Mouse (Mus musculus) embryonic facial prominence, embryonic 11.5 days (tissue): ENCODE results near the gene Cfap61. TPM values are rescaled to one million over a fixed set of nuclear protein-coding genes. Genes with fewer than 3 reads are reported as not detected.
A peak's percentile ranks its signal among the peaks of the same experiment; 100 is the strongest.

Experiments used
- ATAC-seq: fragments of 200-750 bp; cut with Nextera tagmentation; replicated peaks from 2 replicates; pipeline ENCODE4 v1.8.0; 2017; ENCODE audit warnings: low read depth; ENCODE audit not compliant: insufficient number of reproducible peaks, low FRiP score, low TSS enrichment
- DNase-seq: peaks from one replicate; pipeline ENCODE4 v3.0.0-alpha.2; 2015; ENCODE audit warnings: low spot score
- H3K27ac ChIP-seq: fragments of 300-500 bp; sonication (generic); replicated peaks from 2 replicates; pipeline ENCODE4 v1.5.1; 2014; ENCODE audit warnings: mild to moderate bottlenecking, low read depth, low read length, control low read depth
- H3K27me3 ChIP-seq: fragments of 300-500 bp; sonication (generic); 2 replicates; pipeline ENCODE4 v1.6.1; 2014; ENCODE audit warnings: mild to moderate bottlenecking, low read length, moderate library complexity, mixed read lengths; ENCODE audit not compliant: control insufficient read depth, insufficient read depth
- H3K36me3 ChIP-seq: fragments of 300-500 bp; sonication (generic); replicated peaks from 2 replicates; pipeline ENCODE4 v1.6.1; 2014; ENCODE audit warnings: low read depth, mild to moderate bottlenecking, low read length, moderate library complexity, mixed read lengths; ENCODE audit not compliant: control insufficient read depth, insufficient read depth
- H3K4me1 ChIP-seq: fragments of 300-500 bp; sonication (generic); 2 replicates; pipeline ENCODE4 v1.6.1; 2014; ENCODE audit warnings: low read length, mixed read lengths; ENCODE audit not compliant: control insufficient read depth, insufficient read depth
- H3K4me2 ChIP-seq: fragments of 300-500 bp; sonication (generic); 2 replicates; pipeline ENCODE4 v1.6.1; 2014; ENCODE audit warnings: low read depth, mild to moderate bottlenecking, control low read depth, low read length, moderate library complexity
- H3K4me3 ChIP-seq: fragments of 300-500 bp; sonication (generic); 2 replicates; pipeline ENCODE4 v1.5.1; 2014; ENCODE audit warnings: low read depth, low read length, control low read depth
- H3K9ac ChIP-seq: fragments of 300-500 bp; sonication (generic); replicated peaks from 2 replicates; pipeline ENCODE4 v1.6.1; 2014; ENCODE audit warnings: mild to moderate bottlenecking, control low read depth, low read length
- H3K9me3 ChIP-seq: fragments of 300-500 bp; sonication (generic); replicated peaks from 2 replicates; pipeline ENCODE4 v1.6.1; 2016; ENCODE audit warnings: mild to moderate bottlenecking, low read length, inconsistent platforms, mixed read lengths; ENCODE audit not compliant: control insufficient read depth
- WGBS: fragments of 180-500 bp; shearing (Covaris S2); extraction: QIAGEN DNeasy Blood & Tissue Kit; methylation state at CpG from one replicate; pipeline ENCODE4 v1.1.7; 2014; 5-methylcytosine and 5-hydroxymethylcytosine counted together
- polyA plus RNA-seq: library from polyadenylated mRNA; unstranded; fragments of >200 nt; fragmentation: Nextera tagmentation; extraction: Ambion mirVana; gene quantifications from 2 replicates; pipeline ENCODE4 v1.2.1, GENCODE M21; 2014

Gene Cfap61
- polyA plus RNA-seq, 1 experiment from 2014 or later = 0.38 TPM

GRCm38 (mm10) chr2:145936975-145937374 is 2.4 kb downstream of the Cfap61 start:
- Histone ChIP-seq H3K9ac (no peak overlapping the region), H3K4me2 (no peak overlapping the region), H3K36me3 (no peaks in the 10 kb centered on the region), H3K4me1 (no peaks in the 10 kb centered on the region), H3K27me3 (no peaks in the 10 kb centered on the region), H3K27ac (no peak overlapping the region), H3K9me3 (no peaks in the 10 kb centered on the region), H3K4me3 (no peak overlapping the region)
- DNase-seq (no peak), ATAC-seq (no peak)
- 77% methylated on average over 8 of the region's 8 CpGs for WGBS

DNA sequence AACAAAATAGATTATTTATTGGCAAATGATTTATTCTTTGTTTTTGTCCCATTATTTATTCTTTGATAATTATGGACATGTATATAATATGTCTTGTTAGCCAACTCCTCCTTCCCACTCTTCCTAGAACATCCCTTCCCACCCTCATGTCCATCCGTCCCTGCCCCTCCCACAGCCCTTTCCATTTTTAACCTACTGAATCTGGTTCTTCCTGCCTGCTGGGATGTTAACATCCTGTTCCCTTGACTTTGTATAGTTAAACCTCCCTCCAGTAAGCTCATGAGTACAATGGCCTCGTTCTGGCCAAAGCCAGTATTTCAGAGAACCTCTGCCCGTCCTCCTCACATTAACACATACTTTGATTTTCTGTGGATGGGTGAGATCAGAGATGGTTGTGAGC is 6.8 kb downstream of the Cfap61 start:
- DNase-seq (no peak), ATAC-seq (no peak)
- Histone ChIP-seq H3K9me3 (no peaks in the 10 kb centered on the region), H3K27ac (no peak overlapping the region), H3K9ac (no peak overlapping the region), H3K36me3 (no peaks in the 10 kb centered on the region), H3K4me2 (no peak overlapping the region), H3K27me3 (no peaks in the 10 kb centered on the region), H3K4me3 (no peak overlapping the region), H3K4me1 (no peaks in the 10 kb centered on the region)
- 72% methylated on average over 3 of the region's 3 CpGs for WGBS

- no peaks in the 10 kb centered on the region for H3K4me1 ChIP-seq
- no peak for DNase-seq
- no peak overlapping the region for H3K9ac ChIP-seq
- H3K4me3 ChIP-seq = no peak overlapping the region
- H3K4me2 ChIP-seq = no peak overlapping the region
- no peaks in the 10 kb centered on the region for H3K9me3 ChIP-seq
- H3K27me3 ChIP-seq = no peaks in the 10 kb centered on the region
- no peak overlapping the region for H3K27ac ChIP-seq
- WGBS = 82% methylated on average over 3 of the region's 3 CpGs
- no peak for ATAC-seq
- no peaks in the 10 kb centered on the region for H3K36me3 ChIP-seq
These were observed 9.7 kb downstream of the Cfap61 start for GRCm38 (mm10) chr2:145944286-145944685.

DNA sequence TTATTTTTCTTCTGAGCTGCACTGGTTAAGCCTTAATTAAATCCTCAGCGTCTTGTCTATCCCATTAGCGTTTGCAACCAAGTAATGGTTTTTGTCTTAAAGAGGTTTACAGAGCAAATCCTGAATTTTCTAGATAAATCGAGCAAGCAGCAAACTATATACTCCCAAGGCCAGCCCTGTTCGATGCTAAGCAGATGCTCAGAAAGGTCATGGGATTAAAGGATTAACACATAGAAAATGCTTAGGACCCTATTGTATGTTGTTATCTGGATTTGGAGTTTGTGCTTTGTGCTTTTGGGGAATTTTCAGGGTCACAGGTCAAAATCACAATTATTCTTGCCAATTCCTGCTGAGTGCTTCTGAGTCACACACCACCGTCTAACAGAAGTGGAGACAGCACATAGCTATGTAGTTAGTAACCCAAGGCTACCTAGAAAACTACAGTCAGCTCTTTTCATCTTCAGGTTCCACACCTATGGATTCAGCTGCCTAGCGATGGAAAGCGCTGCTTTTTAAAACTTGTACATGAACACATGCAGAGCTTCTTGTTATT is 13.9 kb downstream of the Cfap61 start:
- no peak overlapping the region for H3K4me3 ChIP-seq
- no peak overlapping the region for H3K9ac ChIP-seq
- 61% methylated on average over 7 of the region's 7 CpGs for WGBS
- no peak for ATAC-seq
- no peaks in the 10 kb centered on the region for H3K27me3 ChIP-seq
- H3K36me3 ChIP-seq = no peaks in the 10 kb centered on the region
- no peak for DNase-seq
- H3K9me3 ChIP-seq = no peaks in the 10 kb centered on the region
- H3K27ac ChIP-seq = no peak overlapping the region
- no peaks in the 10 kb centered on the region for H3K4me1 ChIP-seq
- H3K4me2 ChIP-seq = no peak overlapping the region

DNA sequence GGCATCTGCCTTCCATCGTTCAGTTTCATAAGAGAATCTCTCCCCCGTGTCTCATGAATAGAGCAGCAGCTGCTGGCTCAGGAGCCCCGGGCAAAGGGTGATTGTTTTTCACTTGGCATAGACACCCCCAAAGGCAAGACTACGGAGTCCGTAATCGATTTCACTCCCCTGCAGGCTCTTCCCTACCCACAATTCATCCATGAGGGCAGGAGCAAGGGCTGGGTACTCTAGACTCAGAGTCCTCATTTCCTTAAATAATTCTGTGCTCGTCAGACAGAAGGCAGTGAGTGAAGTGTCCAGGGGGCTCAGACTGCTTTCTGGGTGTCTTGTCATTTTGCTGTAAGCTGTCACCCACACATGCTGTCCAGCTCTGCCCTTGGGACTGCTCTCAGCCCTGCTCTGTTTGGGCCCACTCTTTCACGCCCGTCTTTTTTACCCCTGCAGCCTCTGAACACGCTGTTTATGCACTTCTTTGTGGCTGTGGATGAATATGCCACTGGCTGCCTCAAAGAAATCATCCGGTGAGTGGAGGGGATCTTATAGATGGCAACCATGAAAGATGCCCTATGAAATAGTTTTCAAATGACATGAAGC is 15.0 kb downstream of the Cfap61 start:
- Histone ChIP-seq H3K9me3 (no peaks in the 10 kb centered on the region), H3K4me1 (no peaks in the 10 kb centered on the region), H3K9ac (no peak overlapping the region), H3K27me3 (no peaks in the 10 kb centered on the region), H3K4me3 (no peak overlapping the region), H3K36me3 (no peaks in the 10 kb centered on the region), H3K4me2 (no peak overlapping the region), H3K27ac (no peak overlapping the region)
- WGBS = 39% methylated on average over 11 of the region's 11 CpGs
- ATAC-seq (no peak), DNase-seq (no peak)

DNA sequence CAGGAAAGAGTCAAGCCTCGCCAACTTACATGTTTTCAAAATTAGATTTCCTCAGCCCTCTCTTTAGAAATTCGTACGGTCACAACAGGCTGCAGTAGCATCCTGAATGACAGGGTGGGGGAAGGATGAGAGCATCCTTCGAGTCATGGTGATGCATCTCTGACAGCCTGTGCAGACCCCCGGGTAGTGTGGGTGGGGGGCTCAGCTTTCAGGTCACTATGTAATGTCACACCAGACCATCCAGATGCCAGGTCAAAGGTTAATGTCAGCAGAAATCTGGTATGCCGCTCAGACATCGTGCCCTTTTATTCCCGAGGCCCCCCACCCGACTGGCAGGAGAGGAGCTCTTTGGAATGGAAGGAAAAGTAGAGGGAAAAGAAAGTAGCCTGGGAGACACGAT is 15.7 kb downstream of the Cfap61 start:
- no peak for ATAC-seq
- H3K4me3 ChIP-seq = no peak overlapping the region
- DNase-seq = peak; percentile 21

DNA sequence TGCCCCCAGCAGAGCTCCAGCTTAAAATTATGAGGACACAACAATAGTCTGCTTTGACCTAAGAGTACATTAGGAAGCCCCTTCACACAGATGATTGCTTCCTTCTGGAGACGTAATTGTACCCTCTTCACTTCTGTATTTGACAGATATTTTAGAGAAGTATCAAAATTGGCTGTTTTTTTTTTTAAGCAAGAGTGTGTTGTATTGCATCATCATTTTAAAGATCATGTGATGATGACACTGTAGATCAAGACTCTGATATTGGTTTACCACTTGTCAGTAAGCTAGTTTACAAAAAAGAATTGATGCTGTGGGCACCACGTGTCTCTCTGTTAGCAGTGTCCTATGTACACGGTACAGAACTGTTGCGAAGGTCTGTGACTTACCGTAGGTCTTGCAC is 18.1 kb downstream of the Cfap61 start:
- no peaks in the 10 kb centered on the region for H3K36me3 ChIP-seq
- no peak for ATAC-seq
- no peak overlapping the region for H3K4me2 ChIP-seq
- H3K4me3 ChIP-seq = no peak overlapping the region
- H3K4me1 ChIP-seq = no peaks in the 10 kb centered on the region
- no peak overlapping the region for H3K27ac ChIP-seq
- DNase-seq = no peak
- no peaks in the 10 kb centered on the region for H3K27me3 ChIP-seq
- WGBS = 84% methylated on average over 5 of the region's 5 CpGs
- no peaks in the 10 kb centered on the region for H3K9me3 ChIP-seq
- no peak overlapping the region for H3K9ac ChIP-seq

More for the DNA sequence above, 15.7 kb downstream of the Cfap61 start:
- Histone ChIP-seq H3K9ac (no peak overlapping the region), H3K27ac (no peak overlapping the region), H3K27me3 (no peaks in the 10 kb centered on the region), H3K9me3 (no peaks in the 10 kb centered on the region), H3K4me1 (no peaks in the 10 kb centered on the region), H3K36me3 (no peaks in the 10 kb centered on the region), H3K4me2 (no peak overlapping the region)
- 4% methylated on average over 10 of the region's 10 CpGs for WGBS

DNA sequence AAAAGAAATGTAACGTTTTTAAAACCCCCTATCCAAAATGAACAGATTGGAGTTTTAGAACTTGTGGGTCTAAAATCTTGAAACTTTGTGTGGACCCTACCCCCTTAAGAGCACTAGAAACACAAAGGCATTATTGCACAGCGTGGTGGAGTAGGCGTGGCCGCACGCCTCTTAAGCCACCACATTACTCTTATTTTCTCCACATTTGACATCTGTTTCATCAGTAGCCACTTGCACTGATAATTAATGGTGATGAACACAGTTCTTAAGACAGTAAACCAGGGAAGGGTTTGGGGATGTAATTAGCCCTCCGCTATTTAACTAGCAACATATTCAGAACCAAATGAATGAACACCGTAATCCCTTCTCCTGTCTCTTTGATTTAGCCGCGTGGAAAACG is 21.3 kb downstream of the Cfap61 start:
- H3K4me2 ChIP-seq = no peak overlapping the region
- ATAC-seq = no peak
- no peaks in the 10 kb centered on the region for H3K27me3 ChIP-seq
- no peaks in the 10 kb centered on the region for H3K9me3 ChIP-seq
- no peak overlapping the region for H3K9ac ChIP-seq
- no peaks in the 10 kb centered on the region for H3K4me1 ChIP-seq
- H3K4me3 ChIP-seq = no peak overlapping the region
- WGBS = 68% methylated on average over 10 of the region's 10 CpGs
- DNase-seq = no peak
- no peak overlapping the region for H3K27ac ChIP-seq
- no peaks in the 10 kb centered on the region for H3K36me3 ChIP-seq
